Mouse (Mus musculus) neural tube, embryonic 14.5 days (tissue): ENCODE data around the gene Gpbp1l1. TPM values are rescaled to one million over a fixed set of nuclear protein-coding genes. Genes with fewer than 3 reads are reported as not detected.

Source experiments
- ATAC-seq: fragments of 200-750 bp; cut with Nextera tagmentation; 2 replicates; pipeline ENCODE4 v1.8.0; 2017; ENCODE audit warnings: low read depth, mild to moderate bottlenecking, moderate TSS enrichment, moderate library complexity
- H3K27ac ChIP-seq: fragments of 300-500 bp; sonication (generic); 2 replicates; pipeline ENCODE4 v1.5.1; 2014; ENCODE audit warnings: low read depth, mild to moderate bottlenecking, control low read depth, low read length, moderate library complexity, mixed read lengths
- H3K27me3 ChIP-seq: fragments of 300-500 bp; sonication (generic); 2 replicates; pipeline ENCODE4 v1.6.1; 2014; ENCODE audit warnings: low read length; ENCODE audit not compliant: control insufficient read depth, insufficient read depth
- H3K36me3 ChIP-seq: fragments of 300-500 bp; sonication (generic); 2 replicates; pipeline ENCODE4 v1.6.1; 2014; ENCODE audit warnings: low read length, mixed read lengths; ENCODE audit not compliant: control insufficient read depth, insufficient read depth
- H3K4me1 ChIP-seq: fragments of 300-500 bp; sonication (generic); 2 replicates; pipeline ENCODE4 v1.6.1; 2014; ENCODE audit warnings: low read length; ENCODE audit not compliant: control insufficient read depth, insufficient read depth
- H3K4me2 ChIP-seq: fragments of 300-500 bp; sonication (generic); 2 replicates; pipeline ENCODE4 v1.6.1; 2014; ENCODE audit warnings: mild to moderate bottlenecking, low read depth, low read length, control low read depth
- H3K4me3 ChIP-seq: fragments of 300-500 bp; sonication (generic); 2 replicates; pipeline ENCODE4 v1.5.1; 2014; ENCODE audit warnings: low read depth, low read length, control low read depth, mixed read lengths
- H3K9ac ChIP-seq: fragments of 300-500 bp; sonication (generic); replicated peaks from 2 replicates; pipeline ENCODE4 v1.6.1; 2014; ENCODE audit warnings: low read depth, mild to moderate bottlenecking, control low read depth, low read length, mixed read lengths
- H3K9me3 ChIP-seq: fragments of 300-500 bp; sonication (generic); 2 replicates; pipeline ENCODE4 v1.6.1; 2016; ENCODE audit warnings: low read length; ENCODE audit not compliant: control insufficient read depth
- WGBS: fragments of 180-500 bp; shearing (Covaris S2); extraction: QIAGEN DNeasy Blood & Tissue Kit; methylation state at CpG from one replicate; pipeline ENCODE4 v1.1.7; 2014; 5-methylcytosine and 5-hydroxymethylcytosine counted together
- polyA plus RNA-seq: library from polyadenylated mRNA; unstranded; fragments of >200 nt; fragmentation: Nextera tagmentation; extraction: Ambion mirVana; gene quantifications from 2 replicates; pipeline ENCODE4 v1.2.1, GENCODE M21; 2014

The Gpbp1l1 gene
- polyA plus RNA-seq, 1 experiment from 2014 or later: 18.5 TPM

GRCm38 (mm10) chr4:116627359-116627716 lies 69.9 kb downstream of the Gpbp1l1 start:
- Histone ChIP-seq H3K27ac (peak overlapping the region; percentile 93), H3K27me3 (no peaks in the 10 kb centered on the region), H3K4me2 (peak overlapping the region; percentile 83), H3K36me3 (no peaks in the 10 kb centered on the region), H3K9ac (peak overlapping the region; percentile 72), H3K4me3 (peak overlapping the region; percentile 83), H3K4me1 (0 out of 2 replicates have a peak, but pooled peaks cover 3% of the 10 kb centered on the region), H3K9me3 (no peaks in the 10 kb centered on the region)
- 0% methylated on average over 13 of the region's 13 CpGs for WGBS
- peak; percentile 94 for ATAC-seq

DNA sequence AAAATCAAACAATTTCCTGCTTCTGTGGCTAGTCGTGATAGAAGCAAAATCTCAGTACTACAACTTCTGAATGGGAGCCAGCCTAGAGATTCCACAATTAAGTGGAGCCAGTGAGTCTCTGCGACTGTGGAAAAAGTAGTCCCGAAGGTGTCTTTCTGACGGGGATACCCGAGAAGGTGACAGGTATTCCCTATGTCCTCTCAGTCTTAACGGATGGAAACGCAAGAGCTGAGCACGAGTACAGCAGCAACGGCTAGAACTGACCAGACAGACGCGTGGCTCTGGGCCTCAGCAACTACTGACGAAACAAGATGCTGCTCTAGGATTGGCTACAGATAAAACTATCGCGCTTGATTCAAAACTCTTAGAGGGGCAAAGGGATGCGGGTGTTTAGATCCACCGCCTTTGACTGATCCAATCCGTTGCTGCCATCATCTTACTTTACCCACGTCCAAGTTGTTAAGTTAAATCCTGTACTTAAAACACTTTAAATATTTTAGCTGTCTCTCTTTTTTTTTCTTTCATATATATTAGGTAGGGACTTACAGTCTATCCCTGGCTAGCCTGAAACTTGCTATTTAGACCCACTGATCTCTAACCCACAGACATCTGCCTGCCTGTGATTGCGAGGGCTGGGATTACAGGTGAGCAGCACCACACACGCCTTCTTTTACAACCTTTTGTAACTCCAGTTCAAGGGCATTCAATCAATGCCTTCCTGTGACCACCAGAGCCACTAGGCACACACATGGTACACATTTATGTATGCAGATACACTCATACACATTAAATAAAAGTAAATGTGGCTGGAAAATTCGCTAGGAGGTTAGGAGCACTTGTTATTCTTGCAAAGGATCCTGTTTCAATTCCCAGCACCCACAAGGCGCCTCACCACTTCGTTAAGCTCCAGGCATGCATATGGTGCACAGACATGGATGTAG lies 70.5 kb downstream of the Gpbp1l1 start, which contains the start of gene Nasp:
Gene Nasp, minus strand, starts transcription at position 220 of the 941 bp plus-strand sequence.
- ATAC-seq: peak; percentile 89
- peak within 1 kb of the TSS; percentile 83 for H3K4me3 ChIP-seq
- peak within 1 kb of the TSS; percentile 72 for H3K9ac ChIP-seq
- H3K27me3 ChIP-seq: no peaks in the 10 kb centered on the region
- peak within 1 kb of the TSS; percentile 93 for H3K27ac ChIP-seq
- H3K9me3 ChIP-seq: no peaks in the 10 kb centered on the region
- no peaks in the 10 kb centered on the region for H3K36me3 ChIP-seq
- WGBS: 7% methylated on average over 23 of the region's 23 CpGs
- H3K4me2 ChIP-seq: peak within 1 kb of the TSS; percentile 83
- H3K4me1 ChIP-seq: 0 out of 2 replicates have a peak, but pooled peaks cover 3% of the 10 kb centered on the region

DNA sequence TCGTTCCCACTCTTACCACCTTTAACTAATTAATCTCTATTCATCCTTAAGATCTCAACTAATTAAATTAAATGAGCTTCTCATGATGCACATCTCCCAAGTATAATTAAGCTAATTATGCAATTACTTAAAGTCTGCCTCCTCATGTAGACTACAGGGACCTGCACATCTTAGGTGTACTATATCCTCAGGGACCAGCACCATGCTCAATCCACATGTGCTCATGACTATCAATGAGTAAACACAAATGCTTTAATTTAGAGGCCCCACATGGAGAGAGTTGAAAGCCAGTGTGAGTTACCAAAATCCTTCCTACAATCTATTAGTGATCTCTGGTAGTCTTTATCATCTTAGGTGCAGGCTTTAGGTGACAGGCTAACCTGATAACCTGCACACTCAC lies 77.7 kb downstream of the Gpbp1l1 start:
- H3K9me3 ChIP-seq: no peaks in the 10 kb centered on the region
- H3K36me3 ChIP-seq: peaks cover 38% of the 10 kb centered on the region
- no peak overlapping the region for H3K4me3 ChIP-seq
- H3K27me3 ChIP-seq: no peaks in the 10 kb centered on the region
- no peak overlapping the region for H3K9ac ChIP-seq
- ATAC-seq: no peak; the same call in 1 of the 2 replicates
- H3K4me2 ChIP-seq: no peak overlapping the region
- H3K27ac ChIP-seq: no peak overlapping the region
- H3K4me1 ChIP-seq: no peaks in the 10 kb centered on the region
- WGBS: 60% methylated on average over 1 of the region's 1 CpGs

DNA sequence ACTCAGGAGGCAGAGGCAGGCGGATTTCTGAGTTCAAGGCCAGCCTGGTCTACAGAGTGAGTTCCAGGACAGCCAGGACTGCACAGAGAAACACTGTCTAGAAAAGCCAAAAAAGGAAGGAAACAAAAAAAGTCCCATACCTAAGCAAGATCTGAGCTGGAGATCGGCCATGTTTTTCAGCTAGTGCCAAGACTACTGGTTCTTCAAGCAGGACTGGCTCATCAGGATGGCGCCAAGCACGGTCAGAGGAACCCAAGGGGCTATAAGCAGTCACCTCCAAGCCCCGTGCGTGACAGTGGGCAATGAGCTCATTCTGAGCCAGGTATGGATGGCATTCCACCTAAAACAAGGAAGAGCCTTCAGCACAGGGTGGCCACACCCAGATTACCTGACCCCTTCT lies 81.4 kb downstream of the Gpbp1l1 start:
- Histone ChIP-seq H3K4me3 (no peak overlapping the region), H3K27ac (no peak overlapping the region), H3K9ac (no peak overlapping the region), H3K27me3 (no peaks in the 10 kb centered on the region), H3K9me3 (no peaks in the 10 kb centered on the region), H3K4me2 (no peak overlapping the region), H3K4me1 (no peaks in the 10 kb centered on the region), H3K36me3 (peaks cover 57% of the 10 kb centered on the region)
- WGBS: 97% methylated on average over 6 of the region's 6 CpGs
- ATAC-seq: no peak

DNA sequence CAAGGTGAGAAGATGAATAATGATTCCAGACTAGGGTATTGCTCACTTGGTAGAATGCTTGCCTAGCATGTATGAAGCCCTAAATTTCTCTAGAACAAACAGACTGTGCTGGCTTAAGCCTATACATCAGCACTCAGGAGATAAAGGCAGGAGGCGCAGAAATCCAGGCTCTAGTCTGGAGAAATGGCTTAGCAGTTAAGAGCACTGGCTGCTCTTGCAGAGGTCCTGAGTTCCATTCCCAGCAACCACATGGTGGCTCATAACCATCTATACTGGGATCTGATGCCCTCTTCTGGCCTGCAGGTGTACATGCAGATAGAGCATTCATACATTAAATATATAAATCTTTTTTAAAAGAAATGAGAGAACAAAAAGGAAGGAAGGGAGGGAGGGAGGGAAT lies 84.6 kb downstream of the Gpbp1l1 start:
- Histone ChIP-seq H3K9me3 (no peaks in the 10 kb centered on the region), H3K27ac (no peak overlapping the region), H3K9ac (no peak overlapping the region), H3K27me3 (no peaks in the 10 kb centered on the region), H3K4me2 (no peak overlapping the region), H3K4me3 (no peak overlapping the region), H3K36me3 (peaks cover 44% of the 10 kb centered on the region), H3K4me1 (no peaks in the 10 kb centered on the region)
- ATAC-seq: no peak
- 96% methylated on average over 1 of the region's 1 CpGs for WGBS

Other genes starting within 250 kb of the Gpbp1l1 start
- gene Mast2, start 93.5 kb upstream of the Gpbp1l1 start, polyA plus RNA-seq: 53.0 and 72.5 TPM in 2 replicates
- gene Ipp, start 50.1 kb upstream of the Gpbp1l1 start, polyA plus RNA-seq: 4.0 and 5.3 TPM in 2 replicates
- 28.1 and 29.5 TPM in 2 replicates for gene Tmem69, start 1.7 kb upstream of the Gpbp1l1 start, polyA plus RNA-seq
- 5.7 and 6.0 TPM in 2 replicates for gene Ccdc17, start 39.0 kb downstream of the Gpbp1l1 start, polyA plus RNA-seq
- 90.6 and 105 TPM in 2 replicates for gene Nasp, start 70.3 kb downstream of the Gpbp1l1 start, polyA plus RNA-seq
- gene Akr1a1, start 94.0 kb downstream of the Gpbp1l1 start, polyA plus RNA-seq: 710 and 714 TPM in 2 replicates
- 311 and 387 TPM in 2 replicates for gene Prdx1, start 127.9 kb downstream of the Gpbp1l1 start, polyA plus RNA-seq
- gene Mmachc, start 150.7 kb downstream of the Gpbp1l1 start, polyA plus RNA-seq: 16.1 and 18.6 TPM in 2 replicates
- 8.4 and 9.0 TPM in 2 replicates for gene Ccdc163, start 150.9 kb downstream of the Gpbp1l1 start, polyA plus RNA-seq
- gene Tesk2, start 163.3 kb downstream of the Gpbp1l1 start, polyA plus RNA-seq: 2.8 and 3.7 TPM in 2 replicates
- gene Toe1, start 250.0 kb downstream of the Gpbp1l1 start, polyA plus RNA-seq: 28.8 and 29.5 TPM in 2 replicates